Mouse (Mus musculus): ENCODE measurements at regions not wholly inside any gene's neighbourhood (a gene's known extent, or its start where the extent isn't known, plus 50 kb on each side); places are given as distances from the start of the nearest gene placed in this dataset.
A peak's percentile ranks its signal among the peaks of the same experiment; 100 is the strongest.

- TF ChIP-seq POLR2A (IDR thresholded peaks at IDR 0.05; ENCODE audit: borderline replicate concordance, extremely low read depth, insufficient read depth, insufficient read length, poor library complexity, severe bottlenecking), result no peak
- no peak for TF ChIP-seq CTCF (IDR thresholded peaks at IDR 0.05; ENCODE audit: borderline replicate concordance, extremely low read depth, insufficient read depth, insufficient read length)
- no peak for DNase-seq (ENCODE audit: low read depth)
These were observed 185.1 kb upstream of the Smarca2 start for GRCm38 (mm10) chr19:26419781-26420180.

- DNase-seq (ENCODE audit: low read depth), result no peak
- TF ChIP-seq POLR2A (IDR thresholded peaks at IDR 0.05; ENCODE audit: borderline replicate concordance, extremely low read depth, insufficient read depth, insufficient read length, poor library complexity, severe bottlenecking) (no peak), CTCF (IDR thresholded peaks at IDR 0.05; ENCODE audit: borderline replicate concordance, extremely low read depth, insufficient read depth, insufficient read length) (no peak)
These were observed 165.7 kb upstream of the Smarca2 start for GRCm38 (mm10) chr19:26439163-26439562.

DNA sequence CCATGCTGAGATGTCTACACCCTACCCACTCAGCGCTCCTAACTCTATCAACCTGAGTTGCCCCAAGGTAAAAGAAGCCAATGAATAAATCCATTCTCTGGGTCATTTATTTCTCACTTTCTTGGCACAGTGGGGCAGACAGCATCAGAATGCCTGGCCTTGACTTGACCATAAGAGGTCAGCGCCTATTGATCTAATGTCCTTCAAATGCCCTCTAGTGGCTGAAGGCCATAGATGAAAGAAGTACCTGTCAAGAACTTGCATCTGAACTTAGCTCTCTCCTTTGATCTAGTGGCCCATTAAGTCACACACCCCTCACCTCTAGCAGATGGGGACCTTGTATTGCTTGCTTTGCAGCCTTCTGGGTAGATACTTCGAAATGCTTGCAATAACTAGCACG is 159.5 kb upstream of the Smarca2 start:
- no peak for TF ChIP-seq POLR2A (IDR thresholded peaks at IDR 0.05; ENCODE audit: borderline replicate concordance, extremely low read depth, insufficient read depth, insufficient read length, poor library complexity, severe bottlenecking)
- no peak for TF ChIP-seq CTCF (IDR thresholded peaks at IDR 0.05; ENCODE audit: borderline replicate concordance, extremely low read depth, insufficient read depth, insufficient read length)
- DNase-seq (ENCODE audit: low read depth), result no peak

- DNase-seq (ENCODE audit: low read depth), result peak; percentile 73
- no peak for TF ChIP-seq POLR2A (IDR thresholded peaks at IDR 0.05; ENCODE audit: borderline replicate concordance, extremely low read depth, insufficient read depth, insufficient read length, poor library complexity, severe bottlenecking)
- no peak for TF ChIP-seq CTCF (IDR thresholded peaks at IDR 0.05; ENCODE audit: borderline replicate concordance, extremely low read depth, insufficient read depth, insufficient read length)
These were observed 157.3 kb upstream of the Smarca2 start for GRCm38 (mm10) chr19:26447427-26448023.

DNA sequence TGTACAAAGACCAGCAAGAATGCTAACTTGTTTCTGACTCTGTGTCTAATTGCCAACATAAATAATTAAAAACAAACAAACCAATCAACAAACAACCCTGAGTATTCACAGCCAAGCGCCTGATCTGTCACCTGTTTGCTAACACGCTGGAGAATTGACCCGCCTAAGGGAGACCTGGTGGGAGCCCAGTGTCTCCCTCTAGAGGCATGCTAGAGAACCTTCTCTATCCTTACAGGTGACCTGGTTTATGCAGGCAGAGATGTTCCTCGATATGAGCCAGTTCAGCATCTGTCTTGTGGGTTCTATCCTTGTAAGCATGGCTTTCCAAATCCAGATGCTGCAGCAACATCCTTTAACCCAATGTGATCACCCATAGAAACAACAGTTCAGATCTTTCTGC is 143.1 kb upstream of the Smarca2 start:
- DNase-seq (ENCODE audit: low read depth), result no peak
- TF ChIP-seq CTCF (IDR thresholded peaks at IDR 0.05; ENCODE audit: borderline replicate concordance, extremely low read depth, insufficient read depth, insufficient read length) (no peak), POLR2A (IDR thresholded peaks at IDR 0.05; ENCODE audit: borderline replicate concordance, extremely low read depth, insufficient read depth, insufficient read length, poor library complexity, severe bottlenecking) (no peak)

DNA sequence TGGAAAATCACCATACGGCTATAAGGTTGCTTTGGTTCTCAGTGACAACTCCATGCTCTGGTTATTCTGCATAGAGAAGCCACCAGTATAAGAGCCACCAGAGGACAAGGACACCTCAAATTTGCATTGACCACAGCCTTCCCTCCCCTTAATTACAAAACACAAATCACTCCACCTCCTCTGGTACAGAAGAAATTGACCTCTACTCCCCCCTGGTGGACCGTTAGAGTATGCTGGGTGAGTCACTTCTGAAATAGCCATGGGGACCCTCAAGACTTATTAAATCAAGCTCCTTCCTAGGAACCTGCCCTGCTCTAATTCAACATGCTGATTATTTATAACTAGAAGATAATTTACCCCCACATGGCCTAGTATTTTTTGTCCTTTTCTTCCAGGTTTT is 139.6 kb upstream of the Smarca2 start:
- DNase-seq (ENCODE audit: low read depth), result peak; percentile 79
- peak; percentile 59; the same call in 1 of the 2 replicates for TF ChIP-seq CTCF (IDR thresholded peaks at IDR 0.05; ENCODE audit: borderline replicate concordance, extremely low read depth, insufficient read depth, insufficient read length)
- no peak for TF ChIP-seq POLR2A (IDR thresholded peaks at IDR 0.05; ENCODE audit: borderline replicate concordance, extremely low read depth, insufficient read depth, insufficient read length, poor library complexity, severe bottlenecking)

- TF ChIP-seq CTCF (IDR thresholded peaks at IDR 0.05; ENCODE audit: borderline replicate concordance, extremely low read depth, insufficient read depth, insufficient read length), result no peak
- no peak for TF ChIP-seq POLR2A (IDR thresholded peaks at IDR 0.05; ENCODE audit: borderline replicate concordance, extremely low read depth, insufficient read depth, insufficient read length, poor library complexity, severe bottlenecking)
- peak; percentile 51 for DNase-seq (ENCODE audit: low read depth)
These were observed 138.6 kb upstream of the Smarca2 start for GRCm38 (mm10) chr19:26466244-26466643.

- DNase-seq (ENCODE audit: low read depth), result peak; percentile 91
These were observed 137.6 kb upstream of the Smarca2 start for GRCm38 (mm10) chr19:26467179-26467651.

DNA sequence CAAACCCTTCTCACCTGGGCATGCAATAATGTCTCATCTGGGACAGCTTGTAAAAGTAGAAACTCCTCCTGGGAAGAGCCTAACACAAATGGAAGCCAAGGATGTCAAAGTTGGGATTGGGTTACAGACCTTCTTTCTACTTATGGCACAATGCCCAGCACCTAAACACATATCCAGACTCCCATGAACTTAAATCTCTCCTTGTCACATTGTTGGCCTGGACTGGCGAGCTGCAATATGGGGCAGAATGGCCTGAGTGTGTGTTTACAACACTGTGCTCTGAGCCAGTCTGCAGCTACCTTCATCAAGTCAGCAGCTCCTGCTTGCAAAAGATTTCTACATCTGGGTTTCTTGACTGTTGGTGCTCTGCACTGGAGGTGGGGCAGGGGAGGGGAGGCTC is 132.2 kb upstream of the Smarca2 start:
- no peak for DNase-seq (ENCODE audit: low read depth)
- TF ChIP-seq CTCF (IDR thresholded peaks at IDR 0.05; ENCODE audit: borderline replicate concordance, extremely low read depth, insufficient read depth, insufficient read length), result no peak
- no peak for TF ChIP-seq POLR2A (IDR thresholded peaks at IDR 0.05; ENCODE audit: borderline replicate concordance, extremely low read depth, insufficient read depth, insufficient read length, poor library complexity, severe bottlenecking)

More at GRCm38 (mm10) chr19:26467179-26467651, 137.6 kb upstream of the Smarca2 start:
- no peak for TF ChIP-seq CTCF (IDR thresholded peaks at IDR 0.05; ENCODE audit: borderline replicate concordance, extremely low read depth, insufficient read depth, insufficient read length)
- TF ChIP-seq POLR2A (IDR thresholded peaks at IDR 0.05; ENCODE audit: borderline replicate concordance, extremely low read depth, insufficient read depth, insufficient read length, poor library complexity, severe bottlenecking), result no peak

GRCm38 (mm10) chr19:26473211-26473610 is 131.6 kb upstream of the Smarca2 start:
- no peak for TF ChIP-seq CTCF (IDR thresholded peaks at IDR 0.05; ENCODE audit: borderline replicate concordance, extremely low read depth, insufficient read depth, insufficient read length)
- DNase-seq (ENCODE audit: low read depth), result no peak

DNA sequence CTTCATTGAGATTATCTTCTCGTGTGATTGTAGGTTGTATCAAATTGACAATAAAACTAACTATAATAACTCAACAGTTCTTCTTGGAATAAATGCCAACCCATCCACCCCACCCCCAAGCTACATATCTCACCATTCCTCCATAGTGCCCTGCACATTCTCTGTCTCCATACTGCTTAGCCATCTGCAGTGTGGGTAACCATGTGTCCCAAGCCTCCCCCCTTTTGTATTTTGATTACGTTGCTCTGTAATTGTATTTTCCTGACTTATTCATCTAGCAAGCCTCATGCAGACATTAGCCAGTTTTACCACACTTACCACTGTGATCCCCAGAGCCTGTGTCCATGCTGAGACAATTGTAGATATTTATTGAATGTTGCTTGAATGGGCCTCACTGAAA is 129.7 kb upstream of the Smarca2 start:
- DNase-seq (ENCODE audit: low read depth), result no peak
- no peak for TF ChIP-seq CTCF (IDR thresholded peaks at IDR 0.05; ENCODE audit: borderline replicate concordance, extremely low read depth, insufficient read depth, insufficient read length)
- TF ChIP-seq POLR2A (IDR thresholded peaks at IDR 0.05; ENCODE audit: borderline replicate concordance, extremely low read depth, insufficient read depth, insufficient read length, poor library complexity, severe bottlenecking), result no peak

DNA sequence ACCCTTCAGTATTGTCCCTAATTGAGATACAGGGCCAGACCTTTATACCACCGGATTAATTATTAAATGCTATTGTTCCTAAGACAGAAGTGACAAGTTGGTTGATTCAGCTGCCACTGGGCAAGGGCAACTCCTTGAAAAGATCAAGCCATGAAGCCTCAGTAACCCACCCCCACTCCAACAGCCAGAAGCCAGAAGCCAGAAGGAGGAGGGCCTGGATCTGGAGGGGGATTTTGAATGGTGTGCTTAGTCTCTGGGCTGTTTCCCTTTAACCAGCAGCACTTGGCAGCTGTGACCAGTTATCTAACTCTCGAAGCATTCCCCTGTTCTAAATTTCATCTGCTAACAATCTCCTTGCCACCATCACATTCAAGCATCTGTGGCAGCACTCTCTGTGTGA is 129.1 kb upstream of the Smarca2 start:
- DNase-seq (ENCODE audit: low read depth), result peak; percentile 27
- TF ChIP-seq CTCF (IDR thresholded peaks at IDR 0.05; ENCODE audit: borderline replicate concordance, extremely low read depth, insufficient read depth, insufficient read length), result no peak
- TF ChIP-seq POLR2A (IDR thresholded peaks at IDR 0.05; ENCODE audit: borderline replicate concordance, extremely low read depth, insufficient read depth, insufficient read length, poor library complexity, severe bottlenecking), result no peak
